In genomic region chr17:86549128-86549527, GRCm38 (mm10) we compare ENCODE assay signal across 28 mouse cellular contexts. TPM values are rescaled to one million over a fixed set of nuclear protein-coding genes. Genes with fewer than 3 reads are reported as not detected.
A peak's percentile ranks its signal among the peaks of the same experiment; 100 is the strongest.
DNase-seq lines count a peak whose midpoint lies in the region; ATAC-seq and TF ChIP-seq lines count a peak whose summit lies in the region.
"Had no signal": no experiment of that assay in that cellular context is flagged by ENCODE, and none has a peak within 500 bp of the region (broad histone marks: within the 10 kb centered on the region; RNA-seq: fewer than 3 reads in every experiment).

No protein-coding gene starts in this region.

- no peak for ATAC-seq in kidney, embryonic 16.5 days (ENCODE audit: low FRiP score, low TSS enrichment)
- ATAC-seq in lung, postnatal 0 days: peak; percentile 80
- no peak for ATAC-seq in forebrain, postnatal 0 days
- ATAC-seq: forebrain, embryonic 13.5 days; intestine, embryonic 15.5 days; liver, embryonic 12.5 days; midbrain, embryonic 13.5 days had no signal

- H3K4me3 ChIP-seq in kidney, embryonic 16.5 days (ENCODE audit: low read length): no peak overlapping the region
- H3K4me3 ChIP-seq in lung, postnatal 0 days (ENCODE audit: low read depth, low read length): no peak overlapping the region
- no peak overlapping the region for H3K4me3 ChIP-seq in forebrain, postnatal 0 days (ENCODE audit: low read depth, low read length)
- H3K4me3 ChIP-seq: forebrain, embryonic 13.5 days; gastrocnemius, adult 2 months; heart, embryonic 10.5 days; hindbrain, embryonic 15.5 days; intestine, embryonic 15.5 days; limb, embryonic 13.5 days; liver, embryonic 12.5 days; megakaryocyte, embryonic 14.5 days; midbrain, embryonic 13.5 days had no signal

- no peak for TF ChIP-seq CTCF in lung, postnatal 0 days (IDR thresholded peaks at IDR 0.05)
- TF ChIP-seq CTCF in forebrain, postnatal 0 days (IDR thresholded peaks at IDR 0.05; ENCODE audit: low read depth): no peak

- peak; percentile 61 for DNase-seq in kidney, adult 11 months
- peak; percentile 43 for DNase-seq in kidney, postnatal 10 days
- DNase-seq in lung, postnatal 0 days (ENCODE audit: low spot score): peak; percentile 64
- no peak for DNase-seq in forebrain, postnatal 0 days
- no peak for DNase-seq in ovary, postnatal 36 days (ENCODE audit: low spot score)
- DNase-seq in c-Kit-positive CD71-positive TER-119-positive erythroid progenitor cells, embryonic 14.5 days (ENCODE audit: low spot score): no peak
- DNase-seq: adrenal gland, postnatal 25 days; cerebellum, adult 11-12 months; cerebellum, postnatal 36 days; gastrocnemius, adult 2 months; layer of hippocampus, postnatal 36 days; lung, embryonic 14.5 days; retina, postnatal 1 day; right cerebral cortex, postnatal 25 days; spleen, adult 18-20 months had no signal

- no peaks in the 10 kb centered on the region for H3K9me3 ChIP-seq in kidney, embryonic 16.5 days (ENCODE audit: low read length)
- no peaks in the 10 kb centered on the region for H3K9me3 ChIP-seq in lung, postnatal 0 days (ENCODE audit: low read length)
- H3K9me3 ChIP-seq in forebrain, postnatal 0 days (ENCODE audit: low read length): no peaks in the 10 kb centered on the region
- H3K9me3 ChIP-seq: forebrain, embryonic 13.5 days; heart, embryonic 10.5 days; hindbrain, embryonic 15.5 days; intestine, embryonic 15.5 days; limb, embryonic 13.5 days; liver, embryonic 12.5 days; midbrain, embryonic 13.5 days had no signal

- no peak overlapping the region for H3K27ac ChIP-seq in kidney, embryonic 16.5 days (ENCODE audit: low read length)
- H3K27ac ChIP-seq in lung, postnatal 0 days (ENCODE audit: low read length): peak overlapping the region; percentile 47; the same call in 1 of the 2 replicates
- H3K27ac ChIP-seq in forebrain, postnatal 0 days (ENCODE audit: low read depth, low read length): no peak overlapping the region
- H3K27ac ChIP-seq: forebrain, embryonic 13.5 days; gastrocnemius, adult 2 months; heart, embryonic 10.5 days; hindbrain, embryonic 15.5 days; intestine, embryonic 15.5 days; limb, embryonic 13.5 days; liver, embryonic 12.5 days; midbrain, embryonic 13.5 days had no signal

- peak; percentile 91 for TF ChIP-seq EP300 in lung, postnatal 0 days (IDR thresholded peaks at IDR 0.05)

- H3K4me2 ChIP-seq in kidney, embryonic 16.5 days (replicated peaks; ENCODE audit: low read depth, low read length): no peak overlapping the region
- H3K4me2 ChIP-seq in lung, postnatal 0 days (replicated peaks; ENCODE audit: low read depth, low read length): no peak overlapping the region
- no peak overlapping the region for H3K4me2 ChIP-seq in forebrain, postnatal 0 days (ENCODE audit: low read depth)
- H3K4me2 ChIP-seq: forebrain, embryonic 13.5 days; hindbrain, embryonic 15.5 days; intestine, embryonic 15.5 days; limb, embryonic 13.5 days; liver, embryonic 12.5 days; lung, embryonic 14.5 days; midbrain, embryonic 13.5 days had no signal

- WGBS in kidney, embryonic 16.5 days: 63% methylated on average over 10 of the region's 10 CpGs
- WGBS in lung, postnatal 0 days: 73% methylated on average over 10 of the region's 10 CpGs
- WGBS in forebrain, postnatal 0 days: 89% methylated on average over 10 of the region's 10 CpGs

- peaks cover 12% of the 10 kb centered on the region for H3K4me1 ChIP-seq in kidney, embryonic 16.5 days (ENCODE audit: insufficient read depth, low read length)
- H3K4me1 ChIP-seq in lung, postnatal 0 days (ENCODE audit: insufficient read depth, low read depth, low read length): no peaks in the 10 kb centered on the region
- H3K4me1 ChIP-seq in forebrain, postnatal 0 days (ENCODE audit: insufficient read depth): no peaks in the 10 kb centered on the region
- H3K4me1 ChIP-seq: heart, embryonic 10.5 days; hindbrain, embryonic 15.5 days; intestine, embryonic 15.5 days; limb, embryonic 13.5 days; liver, embryonic 12.5 days; megakaryocyte, embryonic 14.5 days had no signal

- H3K36me3 ChIP-seq in kidney, embryonic 16.5 days (ENCODE audit: insufficient read depth, low read length): no peaks in the 10 kb centered on the region
- H3K36me3 ChIP-seq in lung, postnatal 0 days (ENCODE audit: insufficient read depth, low read length): no peaks in the 10 kb centered on the region
- no peaks in the 10 kb centered on the region for H3K36me3 ChIP-seq in forebrain, postnatal 0 days (ENCODE audit: insufficient read depth)
- H3K36me3 ChIP-seq: hindbrain, embryonic 15.5 days; intestine, embryonic 15.5 days; limb, embryonic 13.5 days; liver, embryonic 12.5 days; midbrain, embryonic 13.5 days had no signal

- no peaks in the 10 kb centered on the region for H3K27me3 ChIP-seq in kidney, embryonic 16.5 days (ENCODE audit: insufficient read depth, low read length)
- no peaks in the 10 kb centered on the region for H3K27me3 ChIP-seq in lung, postnatal 0 days (replicated peaks; ENCODE audit: insufficient read depth, low read length)
- no peaks in the 10 kb centered on the region for H3K27me3 ChIP-seq in forebrain, postnatal 0 days (ENCODE audit: insufficient read depth, low read length)
- H3K27me3 ChIP-seq: forebrain, embryonic 13.5 days; hindbrain, embryonic 15.5 days; intestine, embryonic 15.5 days; limb, embryonic 13.5 days; liver, embryonic 12.5 days; megakaryocyte, embryonic 14.5 days; midbrain, embryonic 13.5 days had no signal

- H3K9ac ChIP-seq in kidney, embryonic 16.5 days (replicated peaks; ENCODE audit: low read length): no peak overlapping the region
- H3K9ac ChIP-seq in lung, postnatal 0 days (replicated peaks; ENCODE audit: low read depth): no peak overlapping the region
- no peak overlapping the region for H3K9ac ChIP-seq in forebrain, postnatal 0 days
- H3K9ac ChIP-seq: forebrain, embryonic 13.5 days; hindbrain, embryonic 15.5 days; intestine, embryonic 15.5 days; limb, embryonic 13.5 days; liver, embryonic 12.5 days; lung, embryonic 14.5 days; midbrain, embryonic 13.5 days had no signal

RNA-seq across cellular contexts. Expression of gene Gm10309, which starts 44.1 kb away (rescaled TPM):
- 0.25 and 0.50 TPM in 2 replicates for polyA plus RNA-seq in kidney, embryonic 16.5 days (2015; fragmentation: Nextera tagmentation; extraction: Ambion mirVana)
- polyA plus RNA-seq in lung, postnatal 0 days (2015; fragmentation: Nextera tagmentation; extraction: Ambion mirVana): 0.30 and 0.54 TPM in 2 replicates
- not detected in 2 replicates for total RNA-seq in forebrain, postnatal 0 days (2014; rRNA removed)
- 0.22 TPM in 1 of 2 replicates, not detected in the other for polyA plus RNA-seq in forebrain, postnatal 0 days (2015; fragmentation: Nextera tagmentation; extraction: Ambion mirVana)
- total RNA-seq: adrenal gland, postnatal 25 days; ES-E14; hematopoietic stem cell, adult 5-6 weeks; layer of hippocampus, postnatal 36 days; left cerebral cortex, postnatal 25 days; monocyte, adult 5-6 weeks had no signal

Comparison
In these comparisons a context has a peak if more than half of its experiments do, and no peak if none do; other contexts are left out.
1. DNase-seq: peak in kidney, adult 11 months (single experiment), kidney, postnatal 10 days (single experiment) and lung, postnatal 0 days (single experiment); none in forebrain, postnatal 0 days (single experiment), ovary, postnatal 36 days (single experiment) and c-Kit-positive CD71-positive TER-119-positive erythroid progenitor cells, embryonic 14.5 days (single experiment).